Mouse (Mus musculus) limb, embryonic 14.5 days (tissue): ENCODE data around the gene Notch2. TPM values are rescaled to one million over a fixed set of nuclear protein-coding genes. Genes with fewer than 3 reads are reported as not detected.

Experiments used
- ATAC-seq: fragments of 200-750 bp; cut with Nextera tagmentation; 2 replicates; pipeline ENCODE4 v1.8.0; 2017; ENCODE audit warnings: low read depth, moderate number of reproducible peaks, moderate TSS enrichment; ENCODE audit not compliant: low FRiP score
- DNase-seq: peaks from one replicate; pipeline ENCODE4 v3.0.0-alpha.2; 2015; ENCODE audit warnings: low spot score
- H3K27ac ChIP-seq: fragments of 300-500 bp; sonication (generic); replicated peaks from 2 replicates; pipeline ENCODE4 v1.5.1; 2014; ENCODE audit warnings: low read depth, mild to moderate bottlenecking, low read length, moderate library complexity, mixed read lengths
- H3K27me3 ChIP-seq: fragments of 300-500 bp; sonication (generic); 2 replicates; pipeline ENCODE4 v1.6.1; 2014; ENCODE audit warnings: low read length, mixed read lengths; ENCODE audit not compliant: control insufficient read depth, insufficient read depth
- H3K36me3 ChIP-seq: fragments of 300-500 bp; sonication (generic); 2 replicates; pipeline ENCODE4 v1.6.1; 2014; ENCODE audit warnings: mild to moderate bottlenecking, low read length, moderate library complexity, mixed read lengths; ENCODE audit not compliant: control insufficient read depth, insufficient read depth
- H3K4me1 ChIP-seq: fragments of 300-500 bp; sonication (generic); 2 replicates; pipeline ENCODE4 v1.6.1; 2014; ENCODE audit warnings: antibody characterized with exemption, low read length, mixed read lengths; ENCODE audit not compliant: control insufficient read depth, insufficient read depth
- H3K4me2 ChIP-seq: fragments of 300-500 bp; sonication (generic); replicated peaks from 2 replicates; pipeline ENCODE4 v1.6.1; 2014; ENCODE audit warnings: low read depth, mild to moderate bottlenecking, low read length, moderate library complexity; ENCODE audit not compliant: severe bottlenecking
- H3K4me3 ChIP-seq: fragments of 300-500 bp; sonication (generic); replicated peaks from 2 replicates; pipeline ENCODE4 v1.5.1; 2014; ENCODE audit warnings: low read length
- H3K9ac ChIP-seq: fragments of 300-500 bp; sonication (generic); 2 replicates; pipeline ENCODE4 v1.6.1; 2014; ENCODE audit warnings: mild to moderate bottlenecking, low read depth, low read length, moderate library complexity; ENCODE audit not compliant: severe bottlenecking
- H3K9me3 ChIP-seq: fragments of 300-500 bp; sonication (generic); 2 replicates; pipeline ENCODE4 v1.6.1; 2016; ENCODE audit warnings: low read length; ENCODE audit not compliant: control insufficient read depth
- POLR2A ChIP-seq: fragments of 200-500 bp; IDR thresholded peaks from 2 replicates; pipeline ENCODE4 v1.8.0; 2012; ENCODE audit warnings: inconsistent platforms, mild to moderate bottlenecking, moderate library complexity, borderline replicate concordance; ENCODE audit not compliant: insufficient read depth, insufficient read length; ENCODE audit errors: extremely low read depth
- WGBS: fragments of 180-500 bp; shearing (Covaris S2); extraction: QIAGEN DNeasy Blood & Tissue Kit; methylation state at CpG from one replicate; pipeline ENCODE4 v1.1.7; 2014; 5-methylcytosine and 5-hydroxymethylcytosine counted together
- polyA plus RNA-seq, 2 experiments: library from polyadenylated mRNA; depleted of rRNA in 1 of 2; stranded (reverse) in 1 of 2; unstranded in 1 of 2; fragments of >200 nt; fragmentation: Nextera tagmentation in 1 of 2; extraction: Ambion mirVana in 1 of 2; gene quantifications; 2 replicates each; pipeline versions ENCODE4 v1.2.1 to v1.2.3; 2012 to 2014

Notch2 gene
- polyA plus RNA-seq, 2 experiments, result 38.7 to 48.5 TPM

DNA sequence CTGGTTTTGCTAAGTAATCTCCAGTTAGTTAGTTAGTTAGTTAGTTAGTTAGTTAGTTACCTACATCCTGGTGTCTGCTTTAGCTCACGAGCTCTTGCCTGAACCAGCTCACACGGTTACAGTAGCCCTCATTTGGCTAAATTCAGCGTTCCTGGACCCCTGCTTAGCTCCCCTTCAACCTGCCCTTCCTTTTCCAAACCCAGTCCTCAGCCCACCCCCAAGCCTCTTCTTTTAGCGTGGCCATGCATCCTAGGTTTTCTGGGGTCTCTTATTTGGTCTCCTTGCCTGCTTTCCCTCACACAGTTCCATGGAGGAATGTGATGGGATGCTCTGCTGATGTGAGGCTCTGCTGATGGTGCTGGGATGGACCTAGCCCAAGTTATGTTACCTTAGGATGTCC lies 145.3 kb downstream of the Notch2 start:
- no peak for TF ChIP-seq POLR2A
- H3K36me3 ChIP-seq, result no peaks in the 10 kb centered on the region
- 71% methylated on average over 4 of the region's 4 CpGs for WGBS
- no peaks in the 10 kb centered on the region for H3K27me3 ChIP-seq
- DNase-seq (no peak), ATAC-seq (no peak)
- no peaks in the 10 kb centered on the region for H3K9me3 ChIP-seq
- H3K9ac ChIP-seq, result no peak overlapping the region
- no peaks in the 10 kb centered on the region for H3K4me1 ChIP-seq
- H3K27ac ChIP-seq, result no peak overlapping the region
- H3K4me2 ChIP-seq, result no peak overlapping the region
- no peak overlapping the region for H3K4me3 ChIP-seq

DNA sequence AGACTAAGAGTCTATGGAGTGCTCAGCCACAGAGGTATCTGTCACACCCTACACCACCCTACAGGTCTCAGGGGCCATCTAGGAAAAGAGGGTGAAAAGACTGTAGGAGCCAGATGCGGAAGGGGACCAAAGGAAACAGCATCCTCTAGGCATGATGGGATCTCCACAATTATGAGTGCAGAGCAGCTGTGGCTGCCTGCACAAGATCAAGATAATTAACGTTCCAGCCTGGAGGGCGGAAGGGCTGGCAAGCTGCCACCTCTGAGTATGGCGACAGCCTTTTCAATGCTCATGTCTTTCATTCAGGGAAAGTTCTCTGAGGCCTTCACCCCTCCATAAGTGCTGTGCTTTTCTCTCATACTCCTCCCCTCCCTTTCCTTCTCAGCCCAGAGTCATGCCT lies 146.0 kb downstream of the Notch2 start:
- Histone ChIP-seq H3K9me3 (no peaks in the 10 kb centered on the region), H3K27me3 (no peaks in the 10 kb centered on the region), H3K36me3 (no peaks in the 10 kb centered on the region), H3K27ac (no peak overlapping the region), H3K4me3 (no peak overlapping the region), H3K9ac (no peak overlapping the region), H3K4me1 (no peaks in the 10 kb centered on the region), H3K4me2 (no peak overlapping the region)
- no peak for ATAC-seq
- TF ChIP-seq POLR2A, result no peak
- 13% methylated on average over 4 of the region's 4 CpGs for WGBS
- peak; percentile 57 for DNase-seq

DNA sequence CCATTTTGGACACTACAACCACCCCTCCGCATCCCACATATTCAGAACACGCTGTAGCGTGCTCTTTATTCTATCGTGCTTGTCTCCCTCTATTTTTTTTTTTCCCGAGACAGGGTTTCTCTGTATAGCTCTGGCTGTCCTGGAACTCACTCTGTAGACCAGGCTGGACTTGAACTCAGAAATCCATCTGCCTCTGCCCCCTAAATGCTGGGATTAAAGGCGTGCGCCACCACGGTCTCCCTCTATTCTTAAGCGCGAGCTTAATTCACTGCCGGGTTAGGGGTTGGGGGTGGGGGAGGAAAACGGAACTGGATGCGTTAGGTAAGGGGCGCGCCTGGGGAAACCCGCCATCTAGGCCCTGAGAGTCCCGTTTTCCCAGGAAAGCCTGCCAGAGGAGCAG lies 147.0 kb downstream of the Notch2 start, which contains the start of gene Adam30:
Adam30 (plus strand) TSS at position 301 of the 400 bp plus-strand sequence.
- Histone ChIP-seq H3K27ac (no peak within 1 kb of the TSS), H3K4me3 (no peak within 1 kb of the TSS), H3K36me3 (no peaks in the 10 kb centered on the region), H3K9me3 (no peaks in the 10 kb centered on the region), H3K4me1 (no peaks in the 10 kb centered on the region), H3K27me3 (no peaks in the 10 kb centered on the region), H3K4me2 (no peak within 1 kb of the TSS), H3K9ac (no peak within 1 kb of the TSS)
- ATAC-seq (no peak), DNase-seq (no peak)
- 80% methylated on average over 17 of the region's 17 CpGs for WGBS
- TF ChIP-seq POLR2A, result no peak

DNA sequence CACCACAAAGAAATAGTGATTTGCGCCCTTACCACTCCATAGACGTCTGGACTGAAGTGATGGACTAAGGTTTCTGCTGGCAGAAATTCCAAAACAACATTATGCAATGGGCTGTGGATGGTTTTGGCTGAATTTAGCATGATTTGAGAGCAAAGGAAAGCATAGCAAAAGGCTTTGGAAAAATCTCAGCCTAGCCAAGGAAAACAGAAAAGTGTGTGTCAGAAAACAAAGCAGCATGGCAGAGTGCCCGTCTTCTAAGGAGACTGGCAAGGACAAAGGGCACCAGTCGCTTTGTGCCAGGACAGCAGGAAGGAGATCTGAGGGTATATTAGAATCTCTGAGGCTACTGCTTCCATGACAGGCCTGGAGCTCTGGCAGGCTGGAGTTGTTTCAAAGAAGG lies 165.0 kb downstream of the Notch2 start:
- ATAC-seq (no peak), DNase-seq (peak; percentile 67)
- Histone ChIP-seq H3K9me3 (0 out of 2 replicates have a peak, but pooled peaks cover 5% of the 10 kb centered on the region), H3K4me3 (no peak overlapping the region), H3K36me3 (no peaks in the 10 kb centered on the region), H3K9ac (no peak overlapping the region), H3K27ac (peak overlapping the region; percentile 58), H3K4me2 (no peak overlapping the region), H3K27me3 (no peaks in the 10 kb centered on the region), H3K4me1 (0 out of 2 replicates have a peak, but pooled peaks cover 2% of the 10 kb centered on the region)
- TF ChIP-seq POLR2A, result no peak
- 72% methylated on average over 4 of the region's 4 CpGs for WGBS

DNA sequence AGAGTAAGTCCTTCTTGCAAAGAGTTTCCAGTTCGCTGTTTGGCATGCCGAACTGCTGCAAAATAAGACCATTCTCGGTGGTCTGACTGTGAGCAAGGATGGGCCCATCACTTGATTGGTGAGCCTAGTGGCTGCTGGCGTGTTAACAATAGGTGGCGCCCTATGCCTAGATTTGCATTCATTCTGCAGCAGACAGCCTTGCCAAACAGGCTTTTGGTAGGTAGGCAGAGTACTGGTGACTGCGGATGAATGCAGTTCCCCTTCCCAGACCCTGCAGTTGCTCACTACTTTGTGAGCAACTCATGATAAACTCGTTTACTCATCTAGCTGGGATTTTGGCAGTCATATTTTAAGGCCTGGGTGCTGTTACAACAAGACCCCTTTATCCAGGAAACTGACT lies 167.5 kb downstream of the Notch2 start:
- Histone ChIP-seq H3K4me3 (no peak overlapping the region), H3K4me1 (0 out of 2 replicates have a peak, but pooled peaks cover 2% of the 10 kb centered on the region), H3K36me3 (no peaks in the 10 kb centered on the region), H3K4me2 (no peak overlapping the region), H3K27ac (no peak overlapping the region), H3K27me3 (no peaks in the 10 kb centered on the region), H3K9ac (no peak overlapping the region), H3K9me3 (0 out of 2 replicates have a peak, but pooled peaks cover 5% of the 10 kb centered on the region)
- no peak for TF ChIP-seq POLR2A
- 26% methylated on average over 7 of the region's 7 CpGs for WGBS
- no peak for ATAC-seq
- peak; percentile 54 for DNase-seq
